32 mouse cellular contexts compared by ENCODE assay signal in the genomic region with DNA sequence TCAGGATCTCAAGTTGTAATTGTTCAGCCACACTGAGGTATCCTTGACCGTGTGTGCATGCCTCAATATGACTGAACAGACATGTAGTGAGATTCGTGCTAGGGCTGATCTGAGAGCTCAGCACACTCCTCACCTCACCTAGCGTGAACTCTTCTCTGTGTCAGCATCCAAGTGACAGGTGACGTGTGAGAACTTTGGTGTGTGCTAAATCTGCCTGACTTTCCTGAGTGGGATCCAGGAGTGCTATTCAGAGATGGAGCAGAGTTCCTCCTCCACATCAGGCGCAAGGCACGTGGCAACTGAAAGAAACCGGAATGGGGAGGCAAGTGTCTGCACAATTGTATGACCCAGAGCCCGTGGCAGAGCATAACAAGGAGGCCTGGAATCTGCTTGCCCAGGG.
"Had no signal": no experiment of that assay in that cellular context is flagged by ENCODE, and none has a peak within 500 bp of the region (broad histone marks: within the 10 kb centered on the region; RNA-seq: fewer than 3 reads in every experiment).

No protein-coding gene starts in this region.

- H3K27me3 ChIP-seq: heart, embryonic 13.5 days; heart, embryonic 15.5 days; hindbrain, embryonic 12.5 days; hindbrain, embryonic 13.5 days; hindbrain, embryonic 15.5 days; intestine, embryonic 15.5 days; kidney, embryonic 15.5 days had no signal

- H3K4me3 ChIP-seq: heart, embryonic 13.5 days; heart, embryonic 15.5 days; hindbrain, embryonic 10.5 days; hindbrain, embryonic 12.5 days; hindbrain, embryonic 13.5 days; hindbrain, embryonic 15.5 days; intestine, embryonic 15.5 days; kidney, embryonic 15.5 days; layer of hippocampus, adult 2 months; left cerebral cortex, adult 2 months had no signal

- H3K9me3 ChIP-seq: heart, embryonic 13.5 days; heart, embryonic 15.5 days; hindbrain, embryonic 10.5 days; hindbrain, embryonic 12.5 days; hindbrain, embryonic 13.5 days; hindbrain, embryonic 15.5 days; intestine, embryonic 15.5 days; kidney, embryonic 15.5 days had no signal

- H3K4me1 ChIP-seq: heart, embryonic 15.5 days; hindbrain, embryonic 12.5 days; hindbrain, embryonic 13.5 days; hindbrain, embryonic 15.5 days; intestine, embryonic 15.5 days; kidney, embryonic 15.5 days had no signal

- H3K27ac ChIP-seq: heart, embryonic 13.5 days; heart, embryonic 15.5 days; hindbrain, embryonic 10.5 days; hindbrain, embryonic 12.5 days; hindbrain, embryonic 13.5 days; hindbrain, embryonic 14.5 days; hindbrain, embryonic 15.5 days; hindbrain, postnatal 0 days; intestine, embryonic 15.5 days; kidney, embryonic 15.5 days; kidney, postnatal 0 days; layer of hippocampus, adult 2 months; left cerebral cortex, adult 2 months had no signal

- H3K36me3 ChIP-seq: heart, embryonic 13.5 days; heart, embryonic 15.5 days; hindbrain, embryonic 10.5 days; hindbrain, embryonic 12.5 days; intestine, embryonic 15.5 days; kidney, embryonic 15.5 days had no signal

- DNase-seq: heart, postnatal 10 days; heart, postnatal 14 days; heart, postnatal 4 days; kidney, adult 11 months; kidney, adult 18-20 months; kidney, adult 2 months; kidney, adult 8-10 months; kidney, adult 9 months; kidney, postnatal 10 days; kidney, postnatal 14 days; kidney, postnatal 25 days; kidney, postnatal 36 days; kidney, postnatal 4 days; layer of hippocampus, adult 9-11 months; layer of hippocampus, postnatal 36 days had no signal

- ATAC-seq: hindbrain, embryonic 16.5 days; hindbrain, postnatal 0 days; inflammation-experienced regulatory T-cells, adult 6 months; intestine, embryonic 15.5 days; intestine, embryonic 16.5 days; intestine, postnatal 0 days had no signal
